Mouse (Mus musculus): Measurements from ENCODE around the gene Gm28778.
"Not testable (repeated sequence)": the region's sequence is repeated elsewhere in the genome, so short reads cannot be mapped to it uniquely, and the experiment has no call there.

The Gm28778 gene

GRCm38 (mm10) chr1:53296581-53297383 is at the start of gene Gm28778, which contains the start of the genes Pms1 and Ormdl1:
Gene Gm28778 (plus strand): TSS chr1:53297111.
Gene Pms1 (minus strand): TSS chr1:53297018.
Gene Ormdl1 (plus strand): TSS chr1:53297095.
- peak; percentile 93 for DNase-seq (ENCODE audit: low read depth)

- DNase-seq (ENCODE audit: low read depth): not testable (repeated sequence)
Observed at GRCm38 (mm10) chr1:53264958-53265612, 31.8 kb upstream of the Gm28778 start.

GRCm38 (mm10) chr1:53269901-53270300 is 27.0 kb upstream of the Gm28778 start:
- DNase-seq (ENCODE audit: low read depth): no peak

- no peak for DNase-seq (ENCODE audit: low read depth)
Observed at GRCm38 (mm10) chr1:53272646-53273045, 24.3 kb upstream of the Gm28778 start.

- DNase-seq (ENCODE audit: low read depth): no peak
Observed at GRCm38 (mm10) chr1:53291197-53291596, 5.7 kb upstream of the Gm28778 start.

- no peak for DNase-seq (ENCODE audit: low read depth)
Observed at GRCm38 (mm10) chr1:53300506-53300905, 3.6 kb downstream of the Gm28778 start.

GRCm38 (mm10) chr1:53312989-53313967 is 16.4 kb downstream of the Gm28778 start, which contains the start of gene Osgepl1:
Gene Osgepl1 (plus strand): TSS chr1:53313624.
- peak; percentile 88 for DNase-seq (ENCODE audit: low read depth)

GRCm38 (mm10) chr1:53321662-53322344 is 24.9 kb downstream of the Gm28778 start:
- no peak for DNase-seq (ENCODE audit: low read depth)

GRCm38 (mm10) chr1:53323254-53323653 is 26.3 kb downstream of the Gm28778 start:
- no peak for DNase-seq (ENCODE audit: low read depth)

GRCm38 (mm10) chr1:53324277-53324676 is 27.4 kb downstream of the Gm28778 start:
- DNase-seq (ENCODE audit: low read depth): no peak

- no peak for DNase-seq (ENCODE audit: low read depth)
Observed at GRCm38 (mm10) chr1:53324827-53325494, 28.1 kb downstream of the Gm28778 start.

- DNase-seq (ENCODE audit: low read depth): not testable (repeated sequence)
Observed at GRCm38 (mm10) chr1:53333527-53333926, 36.6 kb downstream of the Gm28778 start.

- no peak for DNase-seq (ENCODE audit: low read depth)
Observed at GRCm38 (mm10) chr1:53335465-53335864, 38.6 kb downstream of the Gm28778 start.

- DNase-seq (ENCODE audit: low read depth): not testable (repeated sequence)
Observed at GRCm38 (mm10) chr1:53337403-53337802, 40.5 kb downstream of the Gm28778 start.

- DNase-seq (ENCODE audit: low read depth): no peak
Observed at GRCm38 (mm10) chr1:53341071-53341470, 44.2 kb downstream of the Gm28778 start.

GRCm38 (mm10) chr1:53352327-53353261 is 55.7 kb downstream of the Gm28778 start, which contains the start of the genes Asdurf, Gm28551 and Asnsd1:
Gene Asdurf (minus strand): TSS chr1:53352619.
Gene Gm28551 (minus strand): TSS chr1:53352667.
Gene Asnsd1 (minus strand): TSS chr1:53352752.
- DNase-seq (ENCODE audit: low read depth): peak; percentile 98

GRCm38 (mm10) chr1:53358988-53359387 is 62.1 kb downstream of the Gm28778 start:
- DNase-seq (ENCODE audit: low read depth): no peak
